Mouse (Mus musculus): ENCODE results near the gene Sbp.
"Not testable (repeated sequence)": the region's sequence is repeated elsewhere in the genome, so short reads cannot be mapped to it uniquely, and the experiment has no call there.

Gene Sbp

GRCm38 (mm10) chr17:23941372-23941771, at the start of gene Sbp:
TSS of gene Sbp (plus strand) at chr17:23941672.
- in situ Hi-C loops (cut with MboI, MseI): no loop called here

- in situ Hi-C loops (cut with MboI, MseI): loop anchor here (5.0 kb wide), 1 partner anchor 40 kb away; no protein-coding TSS in a partner anchor
Observed at GRCm38 (mm10) chr17:23917158-23917557, 24.3 kb upstream of the Sbp start, which contains the start of gene Dcpp3. TSS of gene Dcpp3 (plus strand) at chr17:23917458.

- in situ Hi-C loops (cut with MboI, MseI): no loop called here
Observed at GRCm38 (mm10) chr17:23924531-23925007, 16.9 kb upstream of the Sbp start.

GRCm38 (mm10) chr17:23925090-23925493, 16.4 kb upstream of the Sbp start:
- in situ Hi-C loops (cut with MboI, MseI): no loop called here

- in situ Hi-C loops (cut with MboI, MseI): no loop called here
Observed at GRCm38 (mm10) chr17:23931157-23931556, 10.3 kb upstream of the Sbp start.

GRCm38 (mm10) chr17:23947486-23947885, 6.0 kb downstream of the Sbp start:
- in situ Hi-C loops (cut with MboI, MseI): not testable (repeated sequence)

- in situ Hi-C loops (cut with MboI, MseI): no loop called here
Observed at GRCm38 (mm10) chr17:23949068-23949467, 7.6 kb downstream of the Sbp start.

GRCm38 (mm10) chr17:23950828-23951227, 9.4 kb downstream of the Sbp start:
- in situ Hi-C loops (cut with MboI, MseI): not testable (repeated sequence)

- in situ Hi-C loops (cut with MboI, MseI): loop anchor here (5.0 kb wide), 1 partner anchor 98 kb away; no protein-coding TSS in a partner anchor
Observed at GRCm38 (mm10) chr17:23955174-23955573, 13.7 kb downstream of the Sbp start, which contains the start of gene Sbpl. TSS of gene Sbpl (minus strand) at chr17:23955274.

GRCm38 (mm10) chr17:23960084-23960738, 18.7 kb downstream of the Sbp start:
- in situ Hi-C loops (cut with MboI, MseI): no loop called here

- in situ Hi-C loops (cut with MboI, MseI): no loop called here
Observed at GRCm38 (mm10) chr17:23961573-23962122, 20.2 kb downstream of the Sbp start.

- in situ Hi-C loops (cut with MboI, MseI): no loop called here
Observed at GRCm38 (mm10) chr17:23965805-23966425, 24.4 kb downstream of the Sbp start.

GRCm38 (mm10) chr17:23966658-23967401, 25.4 kb downstream of the Sbp start:
- in situ Hi-C loops (cut with MboI, MseI): no loop called here

GRCm38 (mm10) chr17:23968780-23969179, 27.3 kb downstream of the Sbp start:
- in situ Hi-C loops (cut with MboI, MseI): no loop called here

GRCm38 (mm10) chr17:23969231-23969630, 27.8 kb downstream of the Sbp start:
- in situ Hi-C loops (cut with MboI, MseI): no loop called here

- in situ Hi-C loops (cut with MboI, MseI): no loop called here
Observed at GRCm38 (mm10) chr17:23971315-23971714, 29.8 kb downstream of the Sbp start.

- in situ Hi-C loops (cut with MboI, MseI): no loop called here
Observed at GRCm38 (mm10) chr17:23976665-23977064, 35.2 kb downstream of the Sbp start.

- in situ Hi-C loops (cut with MboI, MseI): no loop called here
Observed at GRCm38 (mm10) chr17:23979471-23979870, 38.0 kb downstream of the Sbp start.

GRCm38 (mm10) chr17:23980297-23980909, 38.9 kb downstream of the Sbp start, which contains the start of gene Prss30:
TSS of gene Prss30 (minus strand) at chr17:23980566.
- in situ Hi-C loops (cut with MboI, MseI): no loop called here

GRCm38 (mm10) chr17:23982912-23983311, 41.4 kb downstream of the Sbp start:
- in situ Hi-C loops (cut with MboI, MseI): no loop called here

- in situ Hi-C loops (cut with MboI, MseI): no loop called here
Observed at GRCm38 (mm10) chr17:23984989-23985388, 43.5 kb downstream of the Sbp start.

Measured in T-helper 1 cell (primary cell).